Mouse (Mus musculus) midbrain, postnatal 0 days (tissue): ENCODE data around the gene Eno1. TPM values are rescaled to one million over a fixed set of nuclear protein-coding genes. Genes with fewer than 3 reads are reported as not detected.

Experiments
- ATAC-seq: fragments of 200-750 bp; cut with Nextera tagmentation; 2 replicates; pipeline ENCODE4 v1.8.0; 2017; ENCODE audit warnings: moderate number of reproducible peaks, mild to moderate bottlenecking, moderate TSS enrichment, moderate library complexity; ENCODE audit not compliant: low FRiP score
- DNase-seq: peaks from one replicate; pipeline ENCODE4 v3.0.0-alpha.2; 2015; ENCODE audit warnings: low spot score
- H3K27ac ChIP-seq: fragments of 300-500 bp; sonication (generic); 2 replicates; pipeline ENCODE4 v1.5.1; 2014; ENCODE audit warnings: low read depth, mild to moderate bottlenecking, low read length, mixed read lengths
- H3K27me3 ChIP-seq: fragments of 300-500 bp; sonication (generic); 2 replicates; pipeline ENCODE4 v1.6.1; 2014; ENCODE audit warnings: low read length, control low read depth, mixed read lengths; ENCODE audit not compliant: insufficient read depth
- H3K36me3 ChIP-seq: fragments of 300-500 bp; sonication (generic); 2 replicates; pipeline ENCODE4 v1.6.1; 2014; ENCODE audit warnings: low read length, control low read depth, mixed read lengths; ENCODE audit not compliant: insufficient read depth
- H3K4me1 ChIP-seq: fragments of 300-500 bp; sonication (generic); 2 replicates; pipeline ENCODE4 v1.6.1; 2014; ENCODE audit warnings: mild to moderate bottlenecking, control low read depth, antibody characterized with exemption, low read length, mixed read lengths; ENCODE audit not compliant: insufficient read depth
- H3K4me2 ChIP-seq: fragments of 300-500 bp; sonication (generic); 2 replicates; pipeline ENCODE4 v1.6.1; 2014; ENCODE audit warnings: low read depth, mild to moderate bottlenecking, low read length, mixed read lengths; ENCODE audit not compliant: poor library complexity, severe bottlenecking
- H3K4me3 ChIP-seq: fragments of 300-500 bp; sonication (generic); 2 replicates; pipeline ENCODE4 v1.5.1; 2014; ENCODE audit warnings: low read depth, mild to moderate bottlenecking, low read length, moderate library complexity
- H3K9ac ChIP-seq: fragments of 300-500 bp; sonication (generic); replicated peaks from 2 replicates; pipeline ENCODE4 v1.6.1; 2014; ENCODE audit warnings: mild to moderate bottlenecking, low read length, moderate library complexity, mixed read lengths; ENCODE audit not compliant: poor library complexity, severe bottlenecking
- H3K9me3 ChIP-seq: fragments of 300-500 bp; sonication (generic); 2 replicates; pipeline ENCODE4 v1.6.1; 2016; ENCODE audit warnings: low read length, control low read depth
- CTCF ChIP-seq: IDR thresholded peaks from 2 replicates; pipeline ENCODE4 v1.5.1; 2016; ENCODE audit warnings: antibody characterized with exemption, mild to moderate bottlenecking
- WGBS: fragments of 180-500 bp; shearing (Covaris S2); extraction: QIAGEN DNeasy Blood & Tissue Kit; methylation state at CpG from one replicate; pipeline ENCODE4 v1.1.7; 2014; 5-methylcytosine and 5-hydroxymethylcytosine counted together
- polyA plus RNA-seq: library from polyadenylated mRNA; unstranded; fragments of >200 nt; fragmentation: Nextera tagmentation; extraction: Ambion mirVana; gene quantifications from 2 replicates; pipeline ENCODE4 v1.2.1, GENCODE M21; 2015
- total RNA-seq: library from RNA; depleted of rRNA; stranded (reverse); fragments of >200 nt; gene quantifications from 2 replicates; pipeline ENCODE4 v1.2.3, GENCODE M21; 2014; rRNA removed

The Eno1 gene
- total and polyA plus RNA-seq, 2 experiments from 2014 or later = 440 to 1,069 TPM

DNA sequence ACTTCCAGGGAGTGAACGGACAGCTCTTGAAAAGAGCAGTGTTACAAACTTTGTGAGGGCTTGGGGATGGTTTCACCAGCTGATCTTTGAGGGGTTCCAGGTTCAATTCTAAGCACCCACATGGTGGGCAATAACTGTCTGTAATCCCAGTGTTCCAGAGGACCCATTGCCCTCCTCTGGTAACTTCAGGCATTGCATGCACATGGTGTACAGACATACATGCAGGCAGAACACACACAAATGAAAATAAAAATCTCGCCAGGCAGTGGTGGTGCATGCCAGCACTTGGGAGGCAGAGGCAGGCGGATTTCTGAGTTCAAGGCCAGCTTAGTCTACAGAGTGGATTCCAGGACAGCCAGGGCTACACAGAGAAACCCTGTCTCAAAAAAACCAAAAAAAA lies 55.4 kb downstream of the Eno1 start:
- DNase-seq = no peak
- TF ChIP-seq CTCF = peak; percentile 42
- H3K9me3 ChIP-seq = no peaks in the 10 kb centered on the region
- H3K4me1 ChIP-seq = peaks cover 6% of the 10 kb centered on the region; the same call in 1 of the 2 replicates
- no peak overlapping the region for H3K4me2 ChIP-seq
- no peak overlapping the region for H3K27ac ChIP-seq
- no peak for ATAC-seq
- no peaks in the 10 kb centered on the region for H3K36me3 ChIP-seq
- no peaks in the 10 kb centered on the region for H3K27me3 ChIP-seq
- H3K4me3 ChIP-seq = no peak overlapping the region
- H3K9ac ChIP-seq = no peak overlapping the region
- WGBS = 96% methylated on average over 3 of the region's 3 CpGs

DNA sequence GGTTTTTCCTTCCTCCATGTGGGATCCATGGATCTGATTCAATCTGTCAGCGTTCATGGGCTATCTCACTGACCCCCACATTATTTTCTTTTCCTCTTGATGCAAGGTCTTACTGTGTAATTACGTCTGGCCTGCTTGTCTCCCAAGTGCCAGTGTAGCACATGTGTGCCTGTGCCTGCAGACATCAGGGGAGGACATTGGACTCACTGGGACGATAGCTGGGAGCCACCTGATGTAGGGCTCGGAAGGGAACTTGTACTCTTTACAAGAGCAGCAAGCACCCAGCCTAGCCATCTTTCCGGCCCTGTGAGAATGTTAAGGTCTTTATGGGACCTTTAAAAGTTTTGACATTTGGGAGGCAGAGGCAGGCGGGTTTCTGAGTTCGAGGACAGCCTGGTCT lies 58.3 kb downstream of the Eno1 start:
- ATAC-seq (no peak), DNase-seq (no peak)
- Histone ChIP-seq H3K4me3 (no peak overlapping the region), H3K9me3 (no peaks in the 10 kb centered on the region), H3K4me1 (peaks cover 4% of the 10 kb centered on the region; the same call in 1 of the 2 replicates), H3K36me3 (no peaks in the 10 kb centered on the region), H3K27ac (no peak overlapping the region), H3K9ac (no peak overlapping the region), H3K4me2 (no peak overlapping the region), H3K27me3 (no peaks in the 10 kb centered on the region)
- 96% methylated on average over 7 of the region's 7 CpGs for WGBS
- TF ChIP-seq CTCF = no peak

GRCm38 (mm10) chr4:150295966-150296365 lies 59.4 kb downstream of the Eno1 start:
- TF ChIP-seq CTCF = 0 out of 2 replicates have a peak, but pooled peaks have one; percentile 4
- WGBS = 98% methylated on average over 7 of the region's 7 CpGs
- no peaks in the 10 kb centered on the region for H3K27me3 ChIP-seq

More at GRCm38 (mm10) chr4:150295966-150296365, 59.4 kb downstream of the Eno1 start:
- Histone ChIP-seq H3K36me3 (no peaks in the 10 kb centered on the region), H3K9me3 (no peaks in the 10 kb centered on the region), H3K4me2 (no peak overlapping the region), H3K27ac (no peak overlapping the region), H3K4me3 (no peak overlapping the region), H3K4me1 (peaks cover 4% of the 10 kb centered on the region; the same call in 1 of the 2 replicates), H3K9ac (no peak overlapping the region)
- DNase-seq (no peak), ATAC-seq (no peak)

Other genes starting within 250 kb of the Eno1 start
- gene H6pd, start 227.7 kb upstream of the Eno1 start, total RNA-seq = 12.6 and 13.6 TPM in 2 replicates
- 3.2 and 3.7 TPM in 2 replicates for gene H6pd, start 227.7 kb upstream of the Eno1 start, polyA plus RNA-seq
- gene Gpr157, start 149.4 kb upstream of the Eno1 start, total RNA-seq = 4.4 TPM in 2 replicates
- gene Gpr157, start 149.4 kb upstream of the Eno1 start, polyA plus RNA-seq = 0.47 and 0.49 TPM in 2 replicates
- 1.5 and 4.3 TPM in 2 replicates for gene Slc2a5, start 117.4 kb upstream of the Eno1 start, total RNA-seq
- 2.1 and 3.2 TPM in 2 replicates for gene Slc2a5, start 117.4 kb upstream of the Eno1 start, polyA plus RNA-seq
- not detected in 2 replicates for gene Slc2a7, start 87.7 kb upstream of the Eno1 start, total RNA-seq
- not detected in 2 replicates for gene Slc2a7, start 87.7 kb upstream of the Eno1 start, polyA plus RNA-seq
- gene Car6, start 35.4 kb upstream of the Eno1 start, total RNA-seq = not detected in 2 replicates
- not detected in 2 replicates for gene Car6, start 35.4 kb upstream of the Eno1 start, polyA plus RNA-seq
- 36.8 and 44.3 TPM in 2 replicates for gene Rere, start 44.9 kb downstream of the Eno1 start, total RNA-seq
- gene Rere, start 44.9 kb downstream of the Eno1 start, polyA plus RNA-seq = 17.9 and 22.7 TPM in 2 replicates